Mouse (Mus musculus): ENCODE measurements around the gene Rexo2. TPM values are rescaled to one million over a fixed set of nuclear protein-coding genes. Genes with fewer than 3 reads are reported as not detected.

Gene Rexo2
- polyA plus RNA-seq, 1 experiment from 2014 or later: 84.4 TPM

DNA sequence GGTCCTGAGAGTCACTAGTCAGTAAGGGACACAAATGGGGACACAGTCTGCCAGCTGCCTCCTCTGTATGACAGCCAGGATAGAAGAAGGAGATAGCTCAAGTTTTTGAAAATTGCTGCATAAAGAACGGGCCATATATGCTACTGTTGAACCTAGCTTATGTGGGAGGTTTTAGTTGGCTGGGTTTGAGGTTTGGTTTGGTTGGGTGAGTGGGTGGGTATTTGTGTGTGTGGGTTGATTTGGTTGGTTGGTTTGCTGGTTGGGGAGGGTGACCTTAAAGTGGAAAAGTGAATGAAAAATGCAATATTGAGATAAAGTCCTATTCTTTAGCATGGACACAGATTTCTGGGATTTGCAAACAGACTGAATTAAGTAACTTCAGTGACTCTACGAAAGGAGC lies 35.6 kb downstream of the Rexo2 start:
- Histone ChIP-seq H3K4me1 (ENCODE audit: control insufficient read depth, insufficient read depth, low read length) (no peaks in the 10 kb centered on the region), H3K27me3 (ENCODE audit: control insufficient read depth, insufficient read depth, low read length) (no peaks in the 10 kb centered on the region), H3K4me2 (ENCODE audit: low read depth, low read length) (no peak overlapping the region), H3K36me3 (replicated peaks; ENCODE audit: control insufficient read depth, insufficient read depth, low read depth, low read length) (no peaks in the 10 kb centered on the region), H3K4me3 (ENCODE audit: low read depth, low read length) (no peak overlapping the region), H3K9me3 (replicated peaks; ENCODE audit: control insufficient read depth, low read length) (no peaks in the 10 kb centered on the region), H3K9ac (replicated peaks; ENCODE audit: low read length) (no peak overlapping the region), H3K27ac (replicated peaks; ENCODE audit: low read depth, low read length) (no peak overlapping the region)
- WGBS: 84% methylated on average over 2 of the region's 2 CpGs
- DNase-seq (ENCODE audit: low spot score): no peak
- ATAC-seq (replicated peaks; ENCODE audit: insufficient number of reproducible peaks, low FRiP score, low TSS enrichment, low read depth): no peak

DNA sequence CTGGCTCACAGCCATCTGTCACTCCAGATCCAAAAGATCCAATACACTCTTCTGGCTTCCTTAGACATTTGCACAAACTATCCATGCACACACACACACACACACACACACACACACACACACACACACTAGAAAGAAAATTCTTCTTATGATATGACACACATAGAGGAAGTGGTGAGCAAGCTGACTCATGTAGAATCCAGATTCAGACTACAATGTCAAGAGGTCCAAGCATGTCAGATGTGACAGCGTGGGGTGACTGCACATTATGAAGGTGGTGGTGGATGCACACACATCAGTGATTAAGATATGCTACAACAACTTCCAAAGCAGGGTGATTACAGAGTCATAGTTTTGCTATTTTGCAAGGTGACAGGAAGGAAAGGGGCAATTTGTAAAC lies 36.5 kb downstream of the Rexo2 start:
- Histone ChIP-seq H3K4me2 (ENCODE audit: low read depth, low read length) (no peak overlapping the region), H3K9me3 (replicated peaks; ENCODE audit: control insufficient read depth, low read length) (no peaks in the 10 kb centered on the region), H3K27me3 (ENCODE audit: control insufficient read depth, insufficient read depth, low read length) (no peaks in the 10 kb centered on the region), H3K4me3 (ENCODE audit: low read depth, low read length) (no peak overlapping the region), H3K36me3 (replicated peaks; ENCODE audit: control insufficient read depth, insufficient read depth, low read depth, low read length) (no peaks in the 10 kb centered on the region), H3K4me1 (ENCODE audit: control insufficient read depth, insufficient read depth, low read length) (no peaks in the 10 kb centered on the region), H3K27ac (replicated peaks; ENCODE audit: low read depth, low read length) (no peak overlapping the region), H3K9ac (replicated peaks; ENCODE audit: low read length) (no peak overlapping the region)
- no peak for DNase-seq (ENCODE audit: low spot score)
- ATAC-seq (replicated peaks; ENCODE audit: insufficient number of reproducible peaks, low FRiP score, low TSS enrichment, low read depth): no peak
- 88% methylated on average over 1 of the region's 1 CpGs for WGBS

DNA sequence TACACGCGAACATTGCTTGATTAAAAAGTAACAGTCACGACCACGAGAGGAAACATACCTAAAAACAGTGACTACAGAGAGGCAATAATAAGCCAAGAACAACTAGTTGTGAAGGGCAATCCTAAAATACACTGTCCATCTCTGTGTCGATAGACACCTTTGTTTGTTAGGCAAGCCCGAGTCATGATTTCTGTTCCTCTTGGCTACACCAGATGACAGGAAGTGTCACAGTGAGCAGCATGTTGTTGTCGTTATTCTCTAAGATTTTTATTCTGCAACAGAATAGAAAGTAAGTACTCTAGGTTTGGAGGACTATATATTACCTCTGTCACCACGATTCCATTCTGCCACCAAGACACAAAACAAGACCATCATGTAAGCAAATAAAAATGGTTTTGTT lies 48.0 kb downstream of the Rexo2 start:
- no peak overlapping the region for H3K4me2 ChIP-seq (ENCODE audit: low read depth, low read length)
- WGBS: 81% methylated on average over 8 of the region's 8 CpGs
- H3K36me3 ChIP-seq (replicated peaks; ENCODE audit: control insufficient read depth, insufficient read depth, low read depth, low read length): no peaks in the 10 kb centered on the region
- no peak for DNase-seq (ENCODE audit: low spot score)
- H3K4me1 ChIP-seq (ENCODE audit: control insufficient read depth, insufficient read depth, low read length): no peaks in the 10 kb centered on the region
- no peaks in the 10 kb centered on the region for H3K9me3 ChIP-seq (replicated peaks; ENCODE audit: control insufficient read depth, low read length)
- H3K27me3 ChIP-seq (ENCODE audit: control insufficient read depth, insufficient read depth, low read length): no peaks in the 10 kb centered on the region
- no peak overlapping the region for H3K4me3 ChIP-seq (ENCODE audit: low read depth, low read length)
- H3K9ac ChIP-seq (replicated peaks; ENCODE audit: low read length): no peak overlapping the region
- no peak overlapping the region for H3K27ac ChIP-seq (replicated peaks; ENCODE audit: low read depth, low read length)
- no peak for ATAC-seq (replicated peaks; ENCODE audit: insufficient number of reproducible peaks, low FRiP score, low TSS enrichment, low read depth)

DNA sequence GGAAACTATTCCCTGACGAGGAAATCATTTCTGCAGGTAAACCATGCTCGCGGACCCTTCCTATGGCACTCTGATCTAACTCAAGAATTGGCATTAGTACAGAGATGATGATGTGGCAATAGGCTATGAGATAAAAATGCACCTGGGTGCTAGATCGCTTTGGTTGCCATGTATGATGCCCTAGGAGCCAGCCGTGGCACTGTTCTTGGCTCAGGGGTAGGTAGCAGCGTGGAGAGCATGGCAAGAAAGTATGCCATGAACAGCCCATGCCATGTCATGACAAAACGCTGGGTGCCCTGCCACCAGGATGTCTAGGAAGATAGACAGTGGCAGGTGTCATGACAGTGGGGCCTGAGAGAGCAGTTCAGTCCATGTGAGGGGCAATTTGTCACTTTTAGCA lies 53.2 kb downstream of the Rexo2 start:
- H3K9me3 ChIP-seq (replicated peaks; ENCODE audit: control insufficient read depth, low read length): no peaks in the 10 kb centered on the region
- no peak overlapping the region for H3K4me2 ChIP-seq (ENCODE audit: low read depth, low read length)
- no peak overlapping the region for H3K27ac ChIP-seq (replicated peaks; ENCODE audit: low read depth, low read length)
- H3K9ac ChIP-seq (replicated peaks; ENCODE audit: low read length): no peak overlapping the region
- H3K36me3 ChIP-seq (replicated peaks; ENCODE audit: control insufficient read depth, insufficient read depth, low read depth, low read length): no peaks in the 10 kb centered on the region
- WGBS: 90% methylated on average over 7 of the region's 7 CpGs
- H3K4me1 ChIP-seq (ENCODE audit: control insufficient read depth, insufficient read depth, low read length): no peaks in the 10 kb centered on the region
- H3K27me3 ChIP-seq (ENCODE audit: control insufficient read depth, insufficient read depth, low read length): no peaks in the 10 kb centered on the region
- no peak overlapping the region for H3K4me3 ChIP-seq (ENCODE audit: low read depth, low read length)
- no peak for ATAC-seq (replicated peaks; ENCODE audit: insufficient number of reproducible peaks, low FRiP score, low TSS enrichment, low read depth)
- DNase-seq (ENCODE audit: low spot score): no peak

DNA sequence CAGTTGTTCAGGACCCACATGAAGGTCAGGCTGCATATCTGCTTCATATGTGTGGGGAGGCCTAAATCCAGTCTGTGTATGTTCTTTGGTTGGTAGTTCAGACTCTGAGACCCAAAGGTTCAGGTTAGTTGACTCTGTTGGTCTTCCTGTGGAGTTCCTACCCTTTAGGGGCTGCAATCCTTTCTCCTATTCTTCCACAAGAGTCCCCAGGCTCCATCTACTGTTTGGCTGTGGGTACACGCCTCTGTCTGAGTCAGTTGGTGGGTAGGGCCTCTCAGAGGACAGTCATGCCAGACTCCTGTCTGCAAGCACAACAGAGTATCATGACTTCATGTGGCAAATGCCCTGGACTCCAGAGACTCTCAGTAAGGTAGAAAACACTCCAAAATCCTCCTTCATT lies 57.2 kb downstream of the Rexo2 start:
- Histone ChIP-seq H3K9me3 (replicated peaks; ENCODE audit: control insufficient read depth, low read length) (no peaks in the 10 kb centered on the region), H3K27me3 (ENCODE audit: control insufficient read depth, insufficient read depth, low read length) (no peaks in the 10 kb centered on the region), H3K4me3 (ENCODE audit: low read depth, low read length) (no peak overlapping the region), H3K4me2 (ENCODE audit: low read depth, low read length) (no peak overlapping the region), H3K27ac (replicated peaks; ENCODE audit: low read depth, low read length) (no peak overlapping the region), H3K9ac (replicated peaks; ENCODE audit: low read length) (no peak overlapping the region), H3K4me1 (ENCODE audit: control insufficient read depth, insufficient read depth, low read length) (no peaks in the 10 kb centered on the region), H3K36me3 (replicated peaks; ENCODE audit: control insufficient read depth, insufficient read depth, low read depth, low read length) (no peaks in the 10 kb centered on the region)
- WGBS: 33% methylated on average over 1 of the region's 1 CpGs
- ATAC-seq (replicated peaks; ENCODE audit: insufficient number of reproducible peaks, low FRiP score, low TSS enrichment, low read depth) (no peak), DNase-seq (ENCODE audit: low spot score) (no peak)

DNA sequence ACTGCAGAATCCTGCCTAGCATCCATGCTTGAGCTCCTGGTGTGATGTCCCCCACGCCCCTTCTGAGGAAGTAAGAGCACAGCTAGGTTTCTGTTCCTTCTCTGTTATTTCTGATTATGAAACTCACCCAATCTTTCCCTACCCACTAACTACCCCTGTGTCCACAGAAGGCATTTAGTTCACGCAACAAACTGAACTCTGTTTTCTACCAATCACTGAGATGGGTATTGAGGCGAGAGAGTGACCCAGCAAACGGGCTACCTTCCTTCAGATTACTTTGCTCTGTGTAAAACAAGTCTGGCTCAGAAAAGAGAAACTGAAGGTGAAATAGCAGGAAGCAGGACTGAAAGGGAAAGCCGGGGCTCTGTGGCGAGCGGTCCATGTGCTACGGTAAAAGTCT lies 58.0 kb downstream of the Rexo2 start:
- no peak for DNase-seq (ENCODE audit: low spot score)
- Histone ChIP-seq H3K9me3 (replicated peaks; ENCODE audit: control insufficient read depth, low read length) (no peaks in the 10 kb centered on the region), H3K4me1 (ENCODE audit: control insufficient read depth, insufficient read depth, low read length) (no peaks in the 10 kb centered on the region), H3K36me3 (replicated peaks; ENCODE audit: control insufficient read depth, insufficient read depth, low read depth, low read length) (no peaks in the 10 kb centered on the region), H3K27ac (replicated peaks; ENCODE audit: low read depth, low read length) (no peak overlapping the region), H3K4me3 (ENCODE audit: low read depth, low read length) (no peak overlapping the region), H3K9ac (replicated peaks; ENCODE audit: low read length) (no peak overlapping the region), H3K27me3 (ENCODE audit: control insufficient read depth, insufficient read depth, low read length) (no peaks in the 10 kb centered on the region), H3K4me2 (ENCODE audit: low read depth, low read length) (no peak overlapping the region)
- WGBS: 85% methylated on average over 8 of the region's 8 CpGs
- no peak for ATAC-seq (replicated peaks; ENCODE audit: insufficient number of reproducible peaks, low FRiP score, low TSS enrichment, low read depth)

DNA sequence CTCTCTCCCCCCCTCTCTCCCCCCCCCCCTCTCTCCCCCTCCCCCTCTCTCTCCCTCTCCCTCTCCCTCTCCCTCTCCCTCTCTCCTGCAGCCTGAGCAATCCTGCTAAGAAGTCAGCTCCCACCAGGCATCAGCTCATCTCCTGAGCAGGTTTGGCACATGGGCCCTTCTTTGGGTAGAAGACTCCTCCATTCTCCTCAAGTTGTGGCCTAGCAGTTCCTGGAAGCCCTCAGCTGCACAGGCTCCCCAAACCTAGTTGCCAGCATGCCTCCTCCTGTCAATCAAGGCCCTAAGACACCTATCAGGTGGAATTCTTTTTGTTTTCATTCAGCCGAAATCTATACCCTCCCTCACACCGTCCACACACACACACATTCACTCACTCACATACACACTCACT lies 58.9 kb downstream of the Rexo2 start:
- Histone ChIP-seq H3K4me1 (ENCODE audit: control insufficient read depth, insufficient read depth, low read length) (no peaks in the 10 kb centered on the region), H3K4me3 (ENCODE audit: low read depth, low read length) (no peak overlapping the region), H3K36me3 (replicated peaks; ENCODE audit: control insufficient read depth, insufficient read depth, low read depth, low read length) (no peaks in the 10 kb centered on the region), H3K9ac (replicated peaks; ENCODE audit: low read length) (no peak overlapping the region), H3K4me2 (ENCODE audit: low read depth, low read length) (no peak overlapping the region), H3K9me3 (replicated peaks; ENCODE audit: control insufficient read depth, low read length) (no peaks in the 10 kb centered on the region), H3K27me3 (ENCODE audit: control insufficient read depth, insufficient read depth, low read length) (no peaks in the 10 kb centered on the region), H3K27ac (replicated peaks; ENCODE audit: low read depth, low read length) (no peak overlapping the region)
- WGBS: 77% methylated on average over 2 of the region's 2 CpGs
- no peak for DNase-seq (ENCODE audit: low spot score)
- ATAC-seq (replicated peaks; ENCODE audit: insufficient number of reproducible peaks, low FRiP score, low TSS enrichment, low read depth): no peak

DNA sequence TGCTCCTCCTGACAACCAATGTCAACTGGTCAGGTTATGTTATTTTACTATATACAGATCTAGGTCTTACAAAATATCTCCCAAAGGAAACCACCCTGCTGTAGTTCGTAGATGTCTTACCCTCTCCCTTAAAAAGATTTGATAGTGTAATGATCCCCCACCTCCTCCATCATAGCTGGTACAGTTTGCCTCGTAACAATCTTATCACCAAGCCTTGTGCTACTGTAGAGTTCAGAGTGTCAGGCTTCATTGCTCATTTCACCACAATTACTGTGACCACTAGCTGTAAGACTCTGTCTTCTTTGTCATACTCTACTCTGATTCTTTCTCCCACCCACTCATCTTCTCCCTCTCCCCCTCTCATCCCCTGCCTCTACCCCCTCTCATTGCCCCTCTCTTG lies 59.4 kb downstream of the Rexo2 start:
- ATAC-seq (replicated peaks; ENCODE audit: insufficient number of reproducible peaks, low FRiP score, low TSS enrichment, low read depth) (no peak), DNase-seq (ENCODE audit: low spot score) (no peak)
- no peaks in the 10 kb centered on the region for H3K9me3 ChIP-seq (replicated peaks; ENCODE audit: control insufficient read depth, low read length)
- H3K4me2 ChIP-seq (ENCODE audit: low read depth, low read length): no peak overlapping the region
- H3K27me3 ChIP-seq (ENCODE audit: control insufficient read depth, insufficient read depth, low read length): no peaks in the 10 kb centered on the region
- no peak overlapping the region for H3K9ac ChIP-seq (replicated peaks; ENCODE audit: low read length)
- no peak overlapping the region for H3K4me3 ChIP-seq (ENCODE audit: low read depth, low read length)
- 81% methylated on average over 2 of the region's 2 CpGs for WGBS
- H3K27ac ChIP-seq (replicated peaks; ENCODE audit: low read depth, low read length): no peak overlapping the region
- no peaks in the 10 kb centered on the region for H3K36me3 ChIP-seq (replicated peaks; ENCODE audit: control insufficient read depth, insufficient read depth, low read depth, low read length)
- no peaks in the 10 kb centered on the region for H3K4me1 ChIP-seq (ENCODE audit: control insufficient read depth, insufficient read depth, low read length)

DNA sequence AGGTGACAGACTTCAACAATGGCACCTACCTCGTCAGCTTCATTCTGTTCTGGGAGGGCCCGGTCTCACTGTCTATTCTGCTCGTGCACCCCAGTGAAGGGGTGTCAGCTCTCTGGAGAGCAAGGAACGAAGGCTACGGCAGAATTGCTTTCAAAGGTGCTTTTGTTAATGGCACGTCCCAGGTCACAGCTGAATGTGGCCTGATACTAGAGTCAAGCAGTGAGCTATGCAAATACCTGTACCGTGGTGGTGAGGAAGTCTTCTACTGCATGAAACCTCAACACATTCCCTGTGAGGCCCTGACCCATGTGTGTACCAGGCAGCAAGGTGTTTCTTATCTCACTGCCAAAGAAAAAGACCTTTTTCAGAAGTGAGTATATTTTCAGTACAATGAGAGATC lies 60.0 kb downstream of the Rexo2 start:
- no peak for DNase-seq (ENCODE audit: low spot score)
- Histone ChIP-seq H3K36me3 (replicated peaks; ENCODE audit: control insufficient read depth, insufficient read depth, low read depth, low read length) (no peaks in the 10 kb centered on the region), H3K4me3 (ENCODE audit: low read depth, low read length) (no peak overlapping the region), H3K27me3 (ENCODE audit: control insufficient read depth, insufficient read depth, low read length) (no peaks in the 10 kb centered on the region), H3K4me1 (ENCODE audit: control insufficient read depth, insufficient read depth, low read length) (no peaks in the 10 kb centered on the region), H3K9ac (replicated peaks; ENCODE audit: low read length) (no peak overlapping the region), H3K4me2 (ENCODE audit: low read depth, low read length) (no peak overlapping the region), H3K27ac (replicated peaks; ENCODE audit: low read depth, low read length) (no peak overlapping the region), H3K9me3 (replicated peaks; ENCODE audit: control insufficient read depth, low read length) (no peaks in the 10 kb centered on the region)
- 80% methylated on average over 7 of the region's 7 CpGs for WGBS
- no peak for ATAC-seq (replicated peaks; ENCODE audit: insufficient number of reproducible peaks, low FRiP score, low TSS enrichment, low read depth)

Data from embryonic facial prominence, embryonic 11.5 days (tissue).